Mouse (Mus musculus) spleen, postnatal 10 days (tissue): Measurements from ENCODE around the gene P2rx4.

Experiments used
- DNase-seq, 2 experiments: peaks; one replicate each; pipeline ENCODE4 v3.0.0; 2021 to 2022; ENCODE audit warnings: low spot score in 2 of 2

Gene P2rx4

DNA sequence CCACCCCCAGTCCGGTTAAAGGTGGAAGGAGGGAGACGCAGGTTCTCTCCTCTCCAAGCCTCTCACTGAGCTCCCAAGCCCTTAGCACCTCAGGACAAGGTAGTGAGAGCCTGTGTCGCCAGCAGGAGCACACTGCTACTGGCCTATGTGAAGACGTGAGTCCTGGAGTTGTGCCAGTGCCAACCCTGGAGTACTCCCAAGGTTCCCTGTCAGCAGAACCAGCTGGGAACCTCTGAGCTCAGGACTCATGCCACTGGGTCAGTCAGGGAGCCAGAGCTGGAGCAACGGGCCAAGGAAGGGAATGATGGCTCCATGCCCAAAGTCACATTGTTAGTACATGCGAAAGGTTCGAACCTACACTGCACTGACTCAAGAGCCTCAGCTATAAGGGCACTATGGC is 49.3 kb downstream of the P2rx4 start:
- DNase-seq, result no peak

DNA sequence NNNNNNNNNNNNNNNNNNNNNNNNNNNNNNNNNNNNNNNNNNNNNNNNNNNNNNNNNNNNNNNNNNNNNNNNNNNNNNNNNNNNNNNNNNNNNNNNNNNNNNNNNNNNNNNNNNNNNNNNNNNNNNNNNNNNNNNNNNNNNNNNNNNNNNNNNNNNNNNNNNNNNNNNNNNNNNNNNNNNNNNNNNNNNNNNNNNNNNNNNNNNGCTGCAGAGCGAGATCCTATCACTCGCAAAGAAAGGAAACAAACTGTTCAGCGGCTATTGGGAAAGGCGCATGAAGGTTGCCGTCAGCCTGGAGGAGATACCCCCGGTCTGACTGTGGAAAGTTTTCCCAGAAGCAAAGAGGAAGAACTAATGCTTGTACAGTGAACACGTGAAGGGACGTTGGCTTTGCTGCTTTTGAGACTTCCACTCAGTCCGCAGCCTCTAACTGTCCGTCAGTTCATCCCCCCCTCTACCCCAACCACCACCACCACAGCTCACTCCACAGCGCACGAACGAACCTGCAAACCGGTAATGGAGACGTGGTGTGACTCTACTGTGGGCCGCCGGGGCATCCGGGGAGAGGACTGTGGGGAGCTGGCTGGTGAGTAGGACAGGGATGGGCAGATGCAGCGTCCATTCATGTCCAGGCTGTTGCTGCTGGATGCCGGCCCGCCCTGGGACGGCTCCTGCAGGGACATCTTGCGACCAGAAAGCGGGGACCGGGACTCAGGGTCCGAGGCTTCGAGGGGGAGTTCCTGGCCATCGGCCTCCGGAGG is 56.1 kb downstream of the P2rx4 start:
- no peak for DNase-seq

DNA sequence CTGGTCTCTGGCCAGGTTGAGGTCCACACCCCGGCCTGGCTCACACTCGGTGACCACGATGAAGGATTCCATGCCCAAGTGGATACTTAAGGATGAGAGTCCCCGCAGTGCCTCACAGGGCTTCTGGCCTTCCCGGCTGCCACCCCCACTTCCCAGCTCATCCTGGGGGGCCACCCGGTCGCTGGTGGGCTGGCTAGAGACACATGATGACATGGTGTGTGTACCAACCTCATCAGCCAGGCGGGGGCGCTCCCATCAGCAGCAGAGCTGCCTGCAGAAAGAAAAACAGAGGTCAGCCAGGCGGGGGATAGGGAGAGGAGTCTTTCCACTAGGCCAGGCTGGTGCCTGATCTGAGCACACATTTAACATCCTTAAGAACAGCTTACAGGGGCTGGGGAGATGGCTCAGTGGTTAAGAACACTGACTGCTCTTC is 56.7 kb downstream of the P2rx4 start:
- DNase-seq, result peak in 1 of 2 experiments; percentile 68

DNA sequence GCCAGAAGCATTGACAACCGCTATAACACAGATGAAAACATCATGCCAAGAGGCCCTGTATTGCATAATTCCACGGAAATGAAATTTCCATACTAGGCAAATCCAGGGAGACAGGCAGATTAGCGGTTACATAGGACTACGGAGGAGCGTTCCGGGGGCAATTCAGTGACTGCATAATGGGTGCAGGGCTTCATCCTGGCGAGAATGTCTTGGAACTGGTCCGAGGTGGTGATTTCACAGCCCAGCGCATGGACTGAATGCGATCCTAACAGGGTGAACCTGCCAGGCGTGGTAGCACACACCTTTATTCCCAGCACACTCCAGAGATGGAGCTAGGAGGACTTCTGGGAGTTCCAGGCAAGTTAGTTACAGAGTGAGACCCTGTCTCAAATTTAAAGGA is 59.9 kb downstream of the P2rx4 start:
- DNase-seq, result no peak

DNA sequence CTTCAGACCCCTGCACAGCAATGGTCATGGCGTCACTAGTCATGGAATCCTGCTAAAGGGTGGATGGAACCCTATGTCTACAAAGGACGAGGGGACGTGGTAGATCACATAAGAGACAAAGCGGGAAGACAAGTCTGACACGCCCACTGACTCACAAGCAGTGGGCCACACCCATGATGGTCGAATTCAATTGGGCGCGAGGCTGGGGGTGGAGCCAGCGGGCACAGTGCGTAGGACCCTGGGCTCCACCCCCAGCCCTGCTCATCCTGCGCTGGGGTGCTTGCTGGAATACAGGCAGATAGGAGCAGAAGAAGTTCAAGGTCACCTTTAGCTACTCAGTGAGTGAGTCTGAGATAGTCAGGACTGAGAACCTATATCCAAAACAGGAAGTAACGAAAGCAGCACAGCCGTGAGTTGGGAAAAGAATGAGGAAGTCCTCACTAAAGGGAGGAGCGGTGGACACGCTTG is 61.8 kb downstream of the P2rx4 start:
- peak in 1 of 2 experiments; percentile 49 for DNase-seq

DNA sequence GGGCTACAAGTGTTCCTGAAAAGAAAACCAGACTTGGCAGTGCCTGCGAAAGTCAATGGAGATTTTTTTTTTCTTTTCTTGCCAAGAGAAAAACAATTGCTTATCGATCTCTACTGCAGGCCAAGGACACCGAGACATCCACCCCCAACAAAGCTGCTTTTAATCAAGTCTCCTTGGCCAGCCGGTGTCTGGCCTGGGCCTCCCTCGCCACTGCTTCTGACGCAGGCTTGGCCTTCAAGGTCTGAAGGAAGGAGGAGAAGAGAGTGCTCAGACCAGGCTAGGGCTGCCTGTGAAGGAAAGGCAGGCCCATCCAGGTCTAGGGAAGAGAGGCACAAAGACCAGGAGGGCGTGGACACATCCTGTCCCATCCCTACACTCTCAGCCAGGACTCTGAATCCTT is 63.0 kb downstream of the P2rx4 start:
- no peak for DNase-seq

DNA sequence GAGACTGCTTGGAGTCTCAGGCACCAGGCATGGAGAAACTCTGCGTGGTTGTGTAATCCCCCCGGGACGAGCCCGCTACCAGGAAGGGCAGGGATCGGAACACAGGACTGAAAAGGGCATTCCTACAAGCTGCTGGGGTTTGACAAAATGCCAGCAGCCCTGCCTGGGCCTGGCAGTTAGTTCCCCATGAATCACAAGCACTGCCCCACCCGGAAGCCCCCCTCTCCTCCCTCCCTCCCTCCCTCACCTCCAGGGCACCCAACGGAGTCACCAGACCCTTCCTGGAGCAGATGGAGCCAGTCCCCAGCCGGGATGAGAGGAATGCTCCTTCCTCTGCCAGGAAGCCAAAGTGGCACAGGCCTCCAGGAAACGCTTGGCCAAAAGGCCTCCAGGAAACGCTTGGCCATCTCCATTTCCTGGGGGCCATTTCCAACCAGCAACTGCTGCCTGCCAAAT is 63.5 kb downstream of the P2rx4 start:
- peak in 1 of 2 experiments; percentile 43 for DNase-seq

DNA sequence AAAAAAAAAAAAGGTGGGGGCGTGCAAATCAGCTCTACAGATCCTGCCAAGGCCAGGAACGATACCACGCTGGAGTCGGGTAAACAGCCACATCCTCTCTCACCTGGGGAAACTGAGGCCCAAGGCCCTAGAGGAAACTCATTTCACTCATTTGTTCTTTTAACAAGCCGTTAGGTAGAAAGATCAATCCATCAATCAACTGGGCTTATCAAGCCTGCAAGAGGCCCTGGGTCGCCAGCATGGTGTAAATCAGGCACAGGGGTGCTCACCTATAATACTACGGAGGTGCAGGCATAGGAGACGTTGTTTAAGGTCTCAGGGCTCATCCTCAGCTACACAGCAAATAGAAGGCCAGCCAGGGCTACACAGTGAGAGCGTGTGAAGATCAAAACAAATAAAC is 64.1 kb downstream of the P2rx4 start:
- no peak for DNase-seq

DNA sequence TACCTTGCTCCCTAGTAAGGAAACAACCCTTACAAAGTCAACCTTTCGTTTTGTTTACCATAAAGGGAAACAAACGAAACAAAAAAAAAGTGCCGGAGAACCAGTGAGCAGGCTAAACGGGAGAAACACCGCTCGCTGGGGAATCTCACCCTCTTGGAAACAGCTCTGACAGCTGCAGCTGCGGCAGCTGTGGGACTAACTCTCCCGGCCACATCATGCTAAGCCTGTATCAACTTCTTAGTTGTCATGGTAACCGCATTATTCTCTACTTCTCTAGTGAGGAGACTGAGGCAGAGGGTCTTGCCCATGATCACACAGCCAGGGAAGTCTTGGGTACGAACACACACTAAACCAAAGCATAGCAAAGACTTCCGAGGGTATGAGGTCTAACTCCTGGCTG is 66.4 kb downstream of the P2rx4 start:
- DNase-seq, result no peak

DNA sequence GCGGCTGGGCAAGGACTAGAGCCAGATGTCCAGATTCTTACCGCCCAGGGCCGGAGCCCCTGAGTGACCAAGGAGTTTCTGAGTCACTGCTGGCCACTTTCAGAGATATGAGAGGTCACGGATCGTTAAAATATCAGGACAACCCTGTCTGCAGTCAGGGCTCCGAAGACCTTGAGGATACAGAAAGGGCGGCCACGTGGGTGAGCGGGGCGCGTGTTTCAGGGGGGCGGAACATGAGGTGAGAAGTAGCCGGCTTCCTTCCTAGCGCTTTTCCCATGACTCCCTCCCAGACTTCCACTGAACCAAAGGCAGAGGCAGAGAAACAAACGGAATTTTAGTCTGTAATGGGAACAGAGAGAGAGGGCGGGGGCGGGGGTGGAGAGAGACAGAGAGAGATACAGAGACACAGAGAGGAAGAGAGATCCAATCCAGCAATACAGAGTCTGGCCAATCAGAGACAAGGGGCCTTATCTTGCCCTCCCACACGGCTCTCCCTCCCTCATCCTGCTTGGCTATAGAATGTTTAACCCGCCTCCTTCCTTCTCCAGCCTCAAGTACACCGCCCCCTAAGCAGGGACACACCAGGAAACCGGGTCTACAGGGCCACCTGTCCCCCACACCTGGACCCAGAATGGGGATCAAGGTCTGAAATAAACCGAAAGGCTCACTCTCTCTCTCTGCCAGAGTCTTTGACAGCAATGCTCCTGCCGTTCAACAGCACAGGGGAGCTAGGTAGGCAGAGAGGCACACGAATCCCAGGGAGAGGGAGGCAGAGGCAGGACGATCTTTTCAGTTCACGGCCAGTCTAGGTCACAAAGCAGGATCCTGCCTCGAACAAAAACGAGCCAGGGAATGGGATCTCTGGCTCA is 67.6 kb downstream of the P2rx4 start:
- DNase-seq, result peak; percentile 33 to 58

DNA sequence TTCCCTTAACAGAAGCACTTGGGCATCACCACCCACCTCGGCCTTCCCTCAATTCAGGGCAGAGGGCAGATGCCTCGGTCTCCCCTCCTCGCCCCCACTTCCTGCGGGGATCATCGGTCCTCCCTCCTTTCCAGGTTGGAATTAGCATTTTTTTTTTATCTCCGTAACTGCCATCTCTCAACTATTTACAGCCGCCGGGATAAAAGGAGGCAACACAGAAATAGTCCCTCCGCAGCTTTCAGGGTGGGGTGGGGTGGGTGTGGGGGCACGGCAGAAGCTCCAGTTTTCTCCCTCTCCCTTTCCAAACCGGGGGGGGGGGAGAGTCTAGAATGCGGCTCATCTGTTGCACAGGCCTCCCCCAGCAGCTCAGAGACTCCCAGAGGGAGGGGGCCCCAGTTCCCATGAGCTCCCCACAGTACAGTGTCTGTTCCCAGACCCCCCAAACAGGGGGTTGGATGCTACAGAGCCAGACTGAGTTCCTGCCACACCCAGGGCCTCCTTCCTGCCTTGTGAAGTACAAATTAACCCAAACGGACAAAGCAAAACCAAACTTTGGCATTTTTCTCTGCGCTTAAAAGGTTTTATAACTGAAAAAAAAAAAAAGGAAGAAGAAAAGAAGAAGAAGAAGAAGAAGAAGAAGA is 68.4 kb downstream of the P2rx4 start:
- no peak for DNase-seq

DNA sequence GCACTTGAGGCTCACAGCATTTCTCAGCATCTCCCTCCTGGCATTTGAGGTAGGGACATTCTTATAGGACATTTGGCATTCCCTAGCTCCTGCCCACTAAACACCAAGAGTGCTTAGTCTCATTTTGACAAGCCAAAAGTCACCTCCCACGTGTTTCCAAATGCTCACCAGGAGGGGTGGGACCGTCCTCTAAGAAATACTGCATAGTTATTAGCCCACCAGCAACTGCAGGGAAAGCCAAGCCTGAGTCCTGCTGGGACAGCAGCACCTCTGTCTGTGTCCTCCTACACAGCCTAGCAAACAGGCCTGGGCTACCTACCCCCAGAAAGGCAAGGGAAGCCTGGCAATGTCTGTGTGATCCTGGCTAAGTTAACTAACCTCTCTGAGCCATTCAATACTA is 70.0 kb downstream of the P2rx4 start:
- no peak for DNase-seq

DNA sequence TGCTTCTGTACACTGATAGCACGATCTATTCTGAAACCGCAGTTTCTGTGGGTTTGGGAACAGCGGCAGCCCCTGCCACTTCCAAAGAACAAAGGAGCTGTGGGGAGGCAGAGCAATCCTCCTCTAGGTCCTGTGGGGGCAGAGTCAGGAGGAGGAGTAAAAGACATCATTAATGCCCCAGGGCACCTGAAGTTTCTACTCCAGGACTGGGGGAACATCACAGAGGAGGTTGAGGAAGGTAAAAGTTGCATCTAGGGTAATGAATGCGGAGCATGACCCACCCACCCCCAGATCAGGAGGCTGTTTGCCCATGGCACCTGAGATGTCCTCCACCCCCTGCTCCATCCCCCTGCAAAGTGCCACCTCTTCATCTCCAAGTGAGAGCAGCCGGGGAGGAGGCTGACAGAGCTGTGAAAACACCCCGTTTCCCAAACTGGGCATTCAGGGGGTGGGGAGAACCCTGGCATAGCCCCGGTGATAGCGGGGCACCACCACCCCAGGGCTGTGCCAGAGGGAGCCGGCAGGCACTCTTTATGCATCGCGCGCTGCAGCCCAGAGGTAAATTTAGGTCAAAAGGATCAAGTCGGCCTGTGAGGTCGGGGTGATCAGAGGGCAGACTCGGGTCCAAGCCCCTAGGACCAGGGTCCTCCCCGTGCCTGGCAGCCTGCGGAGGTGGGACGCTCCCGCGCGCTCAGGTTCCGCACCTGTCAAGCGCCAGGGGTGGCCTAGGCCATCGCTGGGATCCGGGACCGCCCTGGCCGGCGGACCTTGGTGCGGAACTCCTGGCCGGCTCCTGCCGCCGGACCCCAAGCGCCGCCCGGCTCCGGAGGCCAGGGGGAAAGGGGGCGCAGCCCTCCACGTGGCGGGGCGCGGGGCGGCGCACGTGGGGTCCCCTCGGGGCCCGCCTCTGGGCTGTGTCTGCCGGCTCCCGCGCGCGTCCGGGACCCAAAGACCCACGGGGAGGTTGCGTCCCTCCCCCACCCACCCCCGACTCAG is 71.2 kb downstream of the P2rx4 start:
- peak; percentile 55 to 73 for DNase-seq
